Mouse (Mus musculus) liver, embryonic 14 days (tissue): ENCODE results near the gene Cntrl. TPM values are rescaled to one million over a fixed set of nuclear protein-coding genes. Genes with fewer than 3 reads are reported as not detected.

ENCODE experiments used
- polyA plus RNA-seq: library from polyadenylated mRNA; depleted of rRNA; stranded (reverse); fragments of >200 nt; gene quantifications from 2 replicates; pipeline ENCODE4 v1.2.3, GENCODE M21; 2012; rRNA removed

Cntrl gene
- 11.9 and 13.6 TPM in 2 replicates for polyA plus RNA-seq

DNA sequence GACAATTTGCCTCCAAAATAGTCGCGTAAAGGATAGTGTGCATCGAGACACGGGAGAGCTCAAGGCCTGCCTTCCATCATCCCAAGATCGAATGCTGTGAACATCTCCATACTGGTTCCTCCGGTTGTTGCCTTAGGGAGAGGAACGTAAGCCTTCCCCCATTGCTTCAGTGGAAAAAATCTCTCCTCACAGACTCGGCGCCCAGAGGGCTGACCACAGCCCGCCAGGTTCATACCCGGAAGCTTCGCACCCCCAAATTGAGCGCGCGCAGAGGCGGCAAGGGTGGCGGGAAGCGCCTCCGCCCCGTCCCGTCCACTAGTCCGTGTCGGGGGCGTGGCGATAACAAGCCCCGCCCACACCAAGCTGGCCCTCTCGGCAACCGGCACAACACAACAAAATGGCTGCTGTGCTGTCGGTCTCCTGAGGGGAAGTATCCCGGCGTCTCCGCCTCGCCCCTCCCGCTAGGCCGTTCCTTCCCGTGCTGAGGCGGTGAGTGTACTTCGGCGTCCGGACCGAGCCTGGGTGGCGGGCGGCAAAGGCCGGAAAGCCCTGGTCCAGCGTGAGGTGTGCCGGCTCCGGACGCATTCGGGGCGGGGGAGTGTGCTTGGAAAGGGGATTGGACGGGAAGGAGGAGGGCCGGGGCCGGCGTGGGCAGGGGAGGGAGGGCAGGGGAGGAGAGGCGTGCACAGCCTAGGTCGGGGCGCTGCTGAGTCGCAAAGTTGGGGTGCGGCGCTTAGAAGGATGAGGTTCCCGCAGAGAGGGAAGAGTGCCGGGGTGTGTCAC, at the start of gene Cntrl:
Gene Cntrl (plus strand): TSS at position 352 of the 783 bp plus-strand sequence.

DNA sequence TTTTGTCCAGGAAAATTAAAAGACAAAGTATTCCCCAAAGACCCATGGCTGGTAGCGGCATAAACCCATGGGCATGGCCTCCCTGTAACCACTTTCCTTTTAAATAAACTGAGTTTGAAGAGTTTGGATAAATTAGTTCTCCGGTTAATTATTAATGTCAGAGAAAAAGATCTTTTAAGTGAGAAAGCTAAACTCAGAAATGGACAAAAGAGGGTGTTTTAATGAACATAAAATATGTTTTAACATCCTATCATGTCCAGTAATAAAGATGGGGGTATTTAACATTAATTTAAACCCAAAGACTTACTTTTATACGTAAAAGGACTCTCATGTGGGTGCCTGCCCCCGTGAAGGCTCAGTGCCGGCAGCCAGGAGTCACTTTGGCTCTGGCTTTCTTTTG, 48.0 kb upstream of the Cntrl start, which contains the start of gene Hc:
Gene Hc (minus strand): TSS at position 101 of the 400 bp plus-strand sequence.

DNA sequence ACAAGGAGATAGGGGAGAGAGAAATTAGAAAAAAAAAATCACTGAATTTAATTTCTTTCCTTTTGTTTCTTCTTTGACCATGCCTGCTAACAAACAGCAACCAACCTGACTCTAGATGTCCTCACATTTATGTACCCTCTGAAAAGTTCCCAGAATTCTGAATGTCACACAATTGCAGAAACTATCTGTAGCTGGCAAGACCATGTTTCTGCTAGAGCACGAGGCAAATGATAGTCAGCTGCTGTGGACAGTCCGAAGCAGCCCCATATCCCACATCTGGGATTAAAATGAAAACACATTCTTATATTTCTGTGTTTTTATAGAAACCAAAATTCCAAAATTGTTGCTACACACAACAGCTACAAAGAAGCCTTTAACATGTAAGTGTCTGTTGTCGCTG, 7.8 kb upstream of the Cntrl start, which contains the start of gene AI182371:
Gene AI182371 (minus strand): TSS at position 101 of the 400 bp plus-strand sequence.

DNA sequence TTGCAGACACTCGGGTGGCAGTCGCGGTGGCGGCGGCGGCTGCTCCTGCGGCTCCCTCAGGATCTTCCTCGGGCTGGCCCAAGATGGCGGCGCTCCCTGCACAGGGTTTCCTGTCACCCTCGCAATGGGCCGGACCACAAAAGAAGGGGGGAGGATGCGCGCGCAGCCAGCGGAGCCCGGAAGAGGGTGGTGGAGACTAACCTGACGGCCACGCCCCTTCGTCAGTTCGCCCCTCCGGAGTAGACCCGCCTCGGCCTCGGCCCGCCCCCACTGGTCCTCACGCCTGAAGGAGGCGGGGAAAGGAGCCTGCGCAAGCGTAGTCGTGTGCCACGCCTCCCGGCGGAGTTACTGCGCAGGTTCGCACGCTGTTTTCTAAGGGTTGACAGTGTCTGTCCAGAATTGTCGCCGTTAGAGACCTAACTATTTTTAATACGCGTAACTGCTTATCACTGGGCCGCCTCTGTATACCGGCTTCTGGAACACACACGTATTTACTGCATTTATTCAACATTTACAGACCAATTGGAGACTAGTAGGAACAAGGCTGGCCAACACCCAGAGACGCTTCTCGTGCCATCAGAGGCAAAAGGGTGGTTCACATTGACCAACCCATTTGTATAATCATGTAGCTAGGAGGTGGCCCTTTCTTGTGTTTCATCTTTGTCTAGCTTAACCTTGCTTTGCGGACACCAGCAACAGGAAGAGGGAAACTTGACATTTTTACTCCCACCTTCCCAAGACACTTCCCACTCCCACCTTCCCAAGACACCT, 91.8 kb downstream of the Cntrl start, which contains the start of gene Rab14:
Gene Rab14 (minus strand): TSS at position 223 of the 771 bp plus-strand sequence.

Other genes with a start within 250 kb of the Cntrl start
- gene Cutal, start 235.1 kb upstream of the Cntrl start, polyA plus RNA-seq = 3.6 and 4.0 TPM in 2 replicates
- 36.7 and 37.7 TPM in 2 replicates for gene Psmd5, start 234.5 kb upstream of the Cntrl start, polyA plus RNA-seq
- gene Phf19, start 195.5 kb upstream of the Cntrl start, polyA plus RNA-seq = 3.5 and 3.9 TPM in 2 replicates
- gene Traf1, start 147.7 kb upstream of the Cntrl start, polyA plus RNA-seq = 0.08 and 0.24 TPM in 2 replicates
- 58.6 and 61.5 TPM in 2 replicates for gene Hc, start 48.1 kb upstream of the Cntrl start, polyA plus RNA-seq
- 16.5 and 17.9 TPM in 2 replicates for gene AI182371, start 7.9 kb upstream of the Cntrl start, polyA plus RNA-seq
- 37.3 and 43.5 TPM in 2 replicates for gene Rab14, start 91.6 kb downstream of the Cntrl start, polyA plus RNA-seq
- gene Gsn, start 146.9 kb downstream of the Cntrl start, polyA plus RNA-seq = 76.4 and 78.6 TPM in 2 replicates
- 65.2 and 79.1 TPM in 2 replicates for gene Stom, start 227.5 kb downstream of the Cntrl start, polyA plus RNA-seq